Mouse (Mus musculus) bone marrow macrophage, adult 2 months (primary cell): ENCODE data around the gene Gm10944. TPM values are rescaled to one million over a fixed set of nuclear protein-coding genes. Genes with fewer than 3 reads are reported as not detected.

ENCODE experiments used
- H3K27ac ChIP-seq: 2 replicates; pipeline ENCODE4 v1.5.1; 2012; ENCODE audit warnings: low read depth, low read length; ENCODE audit not compliant: insufficient read depth
- H3K4me1 ChIP-seq: 2 replicates; pipeline ENCODE4 v1.6.1; 2012; ENCODE audit warnings: low read length; ENCODE audit not compliant: control insufficient read depth, insufficient read depth
- H3K4me3 ChIP-seq: 2 replicates; pipeline ENCODE4 v1.5.1; 2012; ENCODE audit warnings: mild to moderate bottlenecking, low read length, moderate library complexity; ENCODE audit not compliant: insufficient read depth
- CTCF ChIP-seq: IDR thresholded peaks from 2 replicates; pipeline ENCODE4 v1.5.1; 2012; ENCODE audit warnings: low read depth, mild to moderate bottlenecking, low read length, moderate library complexity
- POLR2A ChIP-seq: IDR thresholded peaks from 2 replicates; pipeline ENCODE4 v1.6.1; 2012; ENCODE audit warnings: mild to moderate bottlenecking, low read depth, low read length, borderline replicate concordance
- polyA plus RNA-seq: library from polyadenylated mRNA; stranded (reverse); fragments of >200 nt; gene quantifications from 2 replicates; pipeline ENCODE4 v1.2.4, GENCODE M21; 2012; ENCODE audit not compliant: missing spikeins, insufficient read depth, insufficient read length

The Gm10944 gene
- polyA plus RNA-seq, 1 experiment, result not detected

- no peak overlapping the region for H3K4me3 ChIP-seq
- TF ChIP-seq CTCF, result no peak
- no peak for TF ChIP-seq POLR2A
Observed at GRCm38 (mm10) chr10:10710359-10710758, 29.2 kb downstream of the Gm10944 start.

GRCm38 (mm10) chr10:10710837-10711236, 29.7 kb downstream of the Gm10944 start:
- TF ChIP-seq POLR2A (no peak), CTCF (no peak)
- H3K27ac ChIP-seq, result no peak overlapping the region
- no peaks in the 10 kb centered on the region for H3K4me1 ChIP-seq
- H3K4me3 ChIP-seq, result no peak overlapping the region

More at GRCm38 (mm10) chr10:10710359-10710758, 29.2 kb downstream of the Gm10944 start:
- Histone ChIP-seq H3K4me1 (no peaks in the 10 kb centered on the region), H3K27ac (no peak overlapping the region)

GRCm38 (mm10) chr10:10726501-10726900, 45.4 kb downstream of the Gm10944 start:
- Histone ChIP-seq H3K27ac (no peak overlapping the region), H3K4me3 (no peak overlapping the region), H3K4me1 (no peaks in the 10 kb centered on the region)
- TF ChIP-seq POLR2A (no peak), CTCF (no peak)

Other genes starting within 250 kb of the Gm10944 start
- gene Adgb, start 209.0 kb upstream of the Gm10944 start, polyA plus RNA-seq, result 0.76 and 1.1 TPM in 2 replicates
- gene Rab32, start 123.1 kb upstream of the Gm10944 start, polyA plus RNA-seq, result 82.4 and 83.2 TPM in 2 replicates